Mouse (Mus musculus): ENCODE data around the gene Tsc22d1. TPM values are rescaled to one million over a fixed set of nuclear protein-coding genes. Genes with fewer than 3 reads are reported as not detected.
A peak's percentile ranks its signal among the peaks of the same experiment; 100 is the strongest.

The Tsc22d1 gene
- total and polyA plus RNA-seq, 3 experiments = 178 to 454 (median 353) TPM

DNA sequence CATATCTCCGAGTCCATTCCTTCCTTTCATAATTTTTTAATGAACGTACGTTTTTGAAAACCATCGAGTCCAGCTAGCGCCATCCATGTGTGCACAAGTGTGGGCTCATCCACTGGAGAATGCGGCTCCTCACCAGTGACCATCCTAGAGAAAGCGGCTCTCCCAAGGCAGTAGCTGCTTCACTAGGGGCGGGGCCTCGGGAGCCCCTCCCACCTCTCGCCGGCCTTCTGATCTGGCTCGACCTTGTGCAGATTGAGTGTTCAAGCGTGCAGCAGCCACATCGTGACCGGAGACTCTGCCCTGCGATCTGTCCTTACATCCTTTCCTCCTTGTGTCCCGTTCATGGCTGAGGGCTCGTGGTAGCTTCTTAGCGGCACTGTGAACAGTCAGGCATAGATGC is 56.5 kb downstream of the Tsc22d1 start:
- H3K36me3 ChIP-seq (ENCODE audit: control insufficient read depth, insufficient read depth, low read length) = no peaks in the 10 kb centered on the region
- no peak overlapping the region for H3K4me3 ChIP-seq
- DNase-seq = no peak
- TF ChIP-seq CTCF (IDR thresholded peaks at IDR 0.05) = no peak
- no peak for TF ChIP-seq POLR2A (IDR thresholded peaks at IDR 0.05; ENCODE audit: insufficient read depth, low read depth, low read length)
- TF ChIP-seq EP300 (IDR thresholded peaks at IDR 0.05; ENCODE audit: insufficient read depth, low read depth, low read length) = no peak
- no peak overlapping the region for H3K9ac ChIP-seq (ENCODE audit: low read depth, low read length)
- H3K4me1 ChIP-seq (ENCODE audit: control insufficient read depth, insufficient read depth, low read length) = peaks cover 3% of the 10 kb centered on the region
- H3K79me2 ChIP-seq (replicated peaks; ENCODE audit: control insufficient read depth, insufficient read depth, low read length) = no peaks in the 10 kb centered on the region
- H3K27ac ChIP-seq = no peak overlapping the region
- 68% methylated on average over 19 of the region's 19 CpGs for WGBS
- H3K27me3 ChIP-seq (ENCODE audit: control insufficient read depth, insufficient read depth, low read length) = no peaks in the 10 kb centered on the region
- intact Hi-C loops (cut with DNase I) = loop anchor here (5.0 to 10.0 kb wide), 2 partner anchors 596 to 1451 kb away; no protein-coding TSS in a partner anchor

DNA sequence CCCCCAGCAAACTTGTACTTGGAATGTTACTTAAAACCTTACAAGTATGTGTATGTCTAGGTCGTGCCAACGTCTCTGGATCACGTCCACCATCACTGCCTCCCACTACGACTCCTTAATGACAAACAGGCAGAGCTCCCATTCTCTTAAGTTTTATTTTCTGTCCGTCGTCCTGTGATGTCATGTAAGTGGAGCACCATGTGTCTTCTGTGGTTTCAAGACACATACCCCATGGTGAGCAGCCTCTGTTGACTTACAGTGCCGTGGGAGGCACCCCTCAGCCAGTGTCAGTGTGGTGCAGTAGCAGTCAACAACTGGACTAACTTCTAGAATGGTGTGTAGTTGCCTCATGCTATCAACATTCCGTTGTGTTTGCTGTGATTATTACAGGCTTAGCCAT is 57.7 kb downstream of the Tsc22d1 start:
- no peak for DNase-seq
- no peak overlapping the region for H3K27ac ChIP-seq
- H3K36me3 ChIP-seq (ENCODE audit: control insufficient read depth, insufficient read depth, low read length) = no peaks in the 10 kb centered on the region
- TF ChIP-seq POLR2A (IDR thresholded peaks at IDR 0.05; ENCODE audit: insufficient read depth, low read depth, low read length) (no peak), CTCF (IDR thresholded peaks at IDR 0.05) (no peak), EP300 (IDR thresholded peaks at IDR 0.05; ENCODE audit: insufficient read depth, low read depth, low read length) (no peak)
- H3K4me1 ChIP-seq (ENCODE audit: control insufficient read depth, insufficient read depth, low read length) = peaks cover 3% of the 10 kb centered on the region
- no peaks in the 10 kb centered on the region for H3K79me2 ChIP-seq (replicated peaks; ENCODE audit: control insufficient read depth, insufficient read depth, low read length)
- no peaks in the 10 kb centered on the region for H3K27me3 ChIP-seq (ENCODE audit: control insufficient read depth, insufficient read depth, low read length)
- H3K9ac ChIP-seq (ENCODE audit: low read depth, low read length) = no peak overlapping the region
- WGBS = 74% methylated on average over 8 of the region's 8 CpGs
- intact Hi-C loops (cut with DNase I) = loop anchor here (5.0 to 10.0 kb wide), 2 partner anchors 598 to 1450 kb away; no protein-coding TSS in a partner anchor
- no peak overlapping the region for H3K4me3 ChIP-seq

DNA sequence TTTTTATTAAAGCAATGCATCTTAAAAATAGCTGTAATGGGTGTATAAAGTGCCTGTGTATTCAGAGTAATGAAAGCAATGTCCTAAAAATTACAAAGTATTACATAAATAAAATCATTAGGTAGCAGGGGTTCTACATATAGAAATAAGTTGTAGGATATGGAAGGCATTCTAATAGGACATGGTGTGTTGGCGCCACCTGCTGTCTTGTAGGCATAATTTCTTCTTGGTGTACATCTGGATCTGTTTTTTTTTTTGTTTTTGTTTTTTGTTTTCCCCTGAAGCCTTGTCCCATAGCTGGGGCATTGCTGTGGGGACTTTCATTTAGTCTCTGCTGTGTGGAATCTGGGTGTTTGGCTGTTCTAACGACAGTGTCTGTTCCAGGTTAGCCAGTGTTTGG is 58.6 kb downstream of the Tsc22d1 start:
- H3K27me3 ChIP-seq (ENCODE audit: control insufficient read depth, insufficient read depth, low read length) = no peaks in the 10 kb centered on the region
- peaks cover 4% of the 10 kb centered on the region for H3K4me1 ChIP-seq (ENCODE audit: control insufficient read depth, insufficient read depth, low read length)
- no peak overlapping the region for H3K4me3 ChIP-seq
- no peak overlapping the region for H3K27ac ChIP-seq
- no peaks in the 10 kb centered on the region for H3K36me3 ChIP-seq (ENCODE audit: control insufficient read depth, insufficient read depth, low read length)
- no peak overlapping the region for H3K9ac ChIP-seq (ENCODE audit: low read depth, low read length)
- H3K79me2 ChIP-seq (replicated peaks; ENCODE audit: control insufficient read depth, insufficient read depth, low read length) = no peaks in the 10 kb centered on the region
- 9% methylated on average over 2 of the region's 2 CpGs for WGBS
- TF ChIP-seq CTCF (IDR thresholded peaks at IDR 0.05) (peak; percentile 85), EP300 (IDR thresholded peaks at IDR 0.05; ENCODE audit: insufficient read depth, low read depth, low read length) (no peak)
- peak; percentile 52 to 56 for DNase-seq
- intact Hi-C loops (cut with DNase I) = loop anchor here (1.0 to 10.0 kb wide), 4 partner anchors 321 to 1449 kb away; no protein-coding TSS in a partner anchor

DNA sequence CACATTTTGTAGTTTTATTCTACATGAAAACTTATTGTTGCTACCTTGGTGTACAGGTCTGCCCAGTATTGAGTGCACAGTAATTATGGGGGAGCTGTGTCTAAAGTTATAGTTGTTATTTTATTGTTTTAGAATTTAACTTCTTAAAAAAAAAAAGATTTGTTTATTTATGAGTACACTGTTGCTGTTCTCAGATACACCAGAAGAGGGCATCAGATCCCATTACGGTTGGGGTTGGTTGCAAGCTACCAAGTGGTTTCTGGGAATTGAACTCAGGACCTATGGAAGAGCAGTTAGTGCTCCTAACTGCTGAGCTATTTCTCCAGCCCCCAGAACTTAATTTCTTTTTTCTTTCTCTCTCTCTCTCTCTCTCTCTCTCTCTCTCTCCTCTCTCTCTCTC is 59.4 kb downstream of the Tsc22d1 start:
- no peaks in the 10 kb centered on the region for H3K27me3 ChIP-seq (ENCODE audit: control insufficient read depth, insufficient read depth, low read length)
- H3K27ac ChIP-seq = no peak overlapping the region
- TF ChIP-seq CTCF (IDR thresholded peaks at IDR 0.05) = peak; percentile 75
- TF ChIP-seq EP300 (IDR thresholded peaks at IDR 0.05; ENCODE audit: insufficient read depth, low read depth, low read length) = no peak
- no peak for TF ChIP-seq POLR2A (IDR thresholded peaks at IDR 0.05; ENCODE audit: insufficient read depth, low read depth, low read length)
- DNase-seq = no peak
- no peaks in the 10 kb centered on the region for H3K79me2 ChIP-seq (replicated peaks; ENCODE audit: control insufficient read depth, insufficient read depth, low read length)
- intact Hi-C loops (cut with DNase I) = loop anchor here (5.0 to 10.0 kb wide), 2 partner anchors 599 to 1448 kb away; no protein-coding TSS in a partner anchor
- H3K36me3 ChIP-seq (ENCODE audit: control insufficient read depth, insufficient read depth, low read length) = no peaks in the 10 kb centered on the region
- 33% methylated on average over 1 of the region's 1 CpGs for WGBS
- H3K4me3 ChIP-seq = no peak overlapping the region
- H3K9ac ChIP-seq (ENCODE audit: low read depth, low read length) = no peak overlapping the region
- H3K4me1 ChIP-seq (ENCODE audit: control insufficient read depth, insufficient read depth, low read length) = peaks cover 9% of the 10 kb centered on the region

DNA sequence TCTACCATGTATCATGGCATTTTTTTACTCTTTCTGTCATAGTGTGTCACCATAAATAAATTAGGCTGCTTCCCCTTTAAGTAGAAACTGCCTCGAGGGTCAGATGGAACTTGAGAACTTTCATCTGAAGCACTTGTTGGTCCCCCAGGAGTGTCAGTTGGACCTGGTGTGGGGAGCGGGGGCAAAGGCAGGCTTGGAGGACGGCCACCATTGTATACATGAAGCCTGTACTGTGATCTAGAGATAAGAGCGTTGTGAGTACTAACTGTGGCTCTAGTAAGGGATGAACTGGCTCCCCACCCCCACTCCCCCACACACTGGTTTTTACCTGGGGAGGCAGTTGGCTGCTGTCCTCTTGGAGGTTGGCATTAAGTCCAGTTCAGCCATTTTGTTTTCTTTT is 62.0 kb downstream of the Tsc22d1 start:
- peaks cover 9% of the 10 kb centered on the region for H3K4me1 ChIP-seq (ENCODE audit: control insufficient read depth, insufficient read depth, low read length)
- H3K9ac ChIP-seq (ENCODE audit: low read depth, low read length) = no peak overlapping the region
- TF ChIP-seq EP300 (IDR thresholded peaks at IDR 0.05; ENCODE audit: insufficient read depth, low read depth, low read length) = no peak
- no peak for TF ChIP-seq POLR2A (IDR thresholded peaks at IDR 0.05; ENCODE audit: insufficient read depth, low read depth, low read length)
- TF ChIP-seq CTCF (IDR thresholded peaks at IDR 0.05) = no peak
- no peaks in the 10 kb centered on the region for H3K27me3 ChIP-seq (ENCODE audit: control insufficient read depth, insufficient read depth, low read length)
- H3K27ac ChIP-seq = no peak overlapping the region
- 35% methylated on average over 4 of the region's 4 CpGs for WGBS
- no peak overlapping the region for H3K4me3 ChIP-seq
- no peaks in the 10 kb centered on the region for H3K36me3 ChIP-seq (ENCODE audit: control insufficient read depth, insufficient read depth, low read length)
- H3K79me2 ChIP-seq (replicated peaks; ENCODE audit: control insufficient read depth, insufficient read depth, low read length) = no peaks in the 10 kb centered on the region
- intact Hi-C loops (cut with DNase I) = loop anchor here (10.0 kb wide), 1 partner anchor 602 kb away; no protein-coding TSS in a partner anchor
- no peak for DNase-seq

DNA sequence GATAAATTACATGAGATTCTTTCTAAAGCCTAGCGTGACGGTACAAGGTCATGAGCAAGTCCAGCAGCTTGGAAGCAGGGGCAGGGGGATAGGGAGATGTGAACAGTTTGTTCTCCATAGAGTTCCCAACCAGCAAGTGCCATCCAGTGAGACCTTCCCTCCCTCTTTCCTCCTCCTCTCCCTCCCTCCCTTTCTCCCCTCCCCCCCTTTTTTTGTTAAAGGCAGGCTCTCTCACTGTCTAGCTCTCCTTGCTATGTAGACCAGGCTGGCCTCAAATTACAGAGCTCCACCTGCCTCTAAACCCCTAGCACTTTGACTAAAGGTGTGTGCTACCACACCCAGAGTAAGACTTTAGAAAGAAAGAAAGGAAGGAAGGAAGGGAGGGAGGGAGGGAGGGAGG is 63.3 kb downstream of the Tsc22d1 start:
- WGBS = 89% methylated on average over 2 of the region's 2 CpGs
- H3K27ac ChIP-seq = no peak overlapping the region
- H3K4me1 ChIP-seq (ENCODE audit: control insufficient read depth, insufficient read depth, low read length) = peaks cover 9% of the 10 kb centered on the region
- H3K79me2 ChIP-seq (replicated peaks; ENCODE audit: control insufficient read depth, insufficient read depth, low read length) = no peaks in the 10 kb centered on the region
- H3K4me3 ChIP-seq = no peak overlapping the region
- H3K36me3 ChIP-seq (ENCODE audit: control insufficient read depth, insufficient read depth, low read length) = no peaks in the 10 kb centered on the region
- no peak for TF ChIP-seq CTCF (IDR thresholded peaks at IDR 0.05)
- no peak for TF ChIP-seq EP300 (IDR thresholded peaks at IDR 0.05; ENCODE audit: insufficient read depth, low read depth, low read length)
- TF ChIP-seq POLR2A (IDR thresholded peaks at IDR 0.05; ENCODE audit: insufficient read depth, low read depth, low read length) = no peak
- no peak for DNase-seq
- intact Hi-C loops (cut with DNase I) = loop anchor here (10.0 kb wide), 1 partner anchor 603 kb away; no protein-coding TSS in a partner anchor
- H3K9ac ChIP-seq (ENCODE audit: low read depth, low read length) = no peak overlapping the region
- no peaks in the 10 kb centered on the region for H3K27me3 ChIP-seq (ENCODE audit: control insufficient read depth, insufficient read depth, low read length)
